Comparison of ENCODE assay signal across 23 mouse cellular contexts in genomic region chr2:132571301-132571700, GRCm38 (mm10). TPM values are rescaled to one million over a fixed set of nuclear protein-coding genes. Genes with fewer than 3 reads are reported as not detected.
A peak's percentile ranks its signal among the peaks of the same experiment; 100 is the strongest.
DNase-seq lines count a peak whose midpoint lies in the region; ATAC-seq and TF ChIP-seq lines count a peak whose summit lies in the region.
"Had no signal": no experiment of that assay in that cellular context is flagged by ENCODE, and none has a peak within 500 bp of the region (broad histone marks: within the 10 kb centered on the region; RNA-seq: fewer than 3 reads in every experiment).

No protein-coding gene starts in this region.

- H3K36me3 ChIP-seq in megakaryocyte, embryonic 14.5 days (replicated peaks; ENCODE audit: low read length), result peaks cover 80% of the 10 kb centered on the region

- no peak for ATAC-seq in megakaryocyte, adult 5-6 weeks (ENCODE audit: poor library complexity, severe bottlenecking)
- ATAC-seq: activated CD4-positive, CD25-positive, alpha-beta regulatory T cell, adult 4 months; forebrain, embryonic 14.5 days; hindbrain, embryonic 16.5 days; Patski had no signal

- H3K4me3 ChIP-seq in gastrocnemius, adult 2 months, result no peak overlapping the region
- peak overlapping the region; percentile 6; the same call in 1 of the 2 replicates for H3K4me3 ChIP-seq in left cerebral cortex, adult 2 months
- H3K4me3 ChIP-seq in megakaryocyte, embryonic 14.5 days (replicated peaks), result peak overlapping the region; percentile 64
- H3K4me3 ChIP-seq: embryonic facial prominence, embryonic 10.5 days; erythroblast, embryonic 14.5 days; forebrain, embryonic 10.5 days; hindbrain, embryonic 12.5 days had no signal

- no peak for DNase-seq in gastrocnemius, adult 2 months
- DNase-seq in gastrocnemius, postnatal 4 days (ENCODE audit: low spot score in 2 of 2), result no peak
- no peak for DNase-seq in left cerebral cortex, adult 2 months (ENCODE audit: extremely low spot score in 1 of 2, low spot score in 2 of 2)
- DNase-seq in left cerebral cortex, postnatal 14 days (ENCODE audit: low spot score in 2 of 2), result no peak
- no peak for DNase-seq in urinary bladder, adult 2 months (ENCODE audit: low spot score)
- DNase-seq: adrenal gland, adult 2 months; adrenal gland, postnatal 25 days; cerebellum, adult 18-20 months; cerebellum, adult 9-11 months; cerebellum, postnatal 36 days; gastrocnemius, postnatal 36 days; heart, postnatal 10 days; heart, postnatal 4 days had no signal

- peak overlapping the region; percentile 46; the same call in 1 of the 2 replicates for H3K27ac ChIP-seq in gastrocnemius, adult 2 months
- H3K27ac ChIP-seq in left cerebral cortex, adult 2 months, result peak overlapping the region; percentile 53
- H3K27ac ChIP-seq: embryonic facial prominence, embryonic 10.5 days; forebrain, embryonic 10.5 days; hindbrain, embryonic 12.5 days had no signal

- no peaks in the 10 kb centered on the region for H3K9me3 ChIP-seq in megakaryocyte, embryonic 14.5 days
- H3K9me3 ChIP-seq: embryonic facial prominence, embryonic 10.5 days; forebrain, embryonic 10.5 days; hindbrain, embryonic 12.5 days had no signal

- peaks cover 51% of the 10 kb centered on the region for H3K4me1 ChIP-seq in megakaryocyte, embryonic 14.5 days

- intact Hi-C loops in gastrocnemius, adult 2 months (cut with DNase I), result no loop called here
- intact Hi-C loops in left cerebral cortex, adult 2 months (cut with DNase I), result loop anchor here (10.0 kb wide), 1 partner anchor 214 kb away; the partner anchor contains the start of gene Chgb
- intact Hi-C loops in left cerebral cortex, postnatal 14 days (cut with DNase I), result loop anchor here (5.0 kb wide), 1 partner anchor 39 kb away; no protein-coding TSS in a partner anchor

- H3K27me3 ChIP-seq in megakaryocyte, embryonic 14.5 days (replicated peaks), result no peaks in the 10 kb centered on the region
- H3K27me3 ChIP-seq: hindbrain, embryonic 12.5 days; Patski had no signal

- TF ChIP-seq CTCF in gastrocnemius, adult 2 months (IDR thresholded peaks at IDR 0.05), result no peak
- no peak for TF ChIP-seq CTCF in left cerebral cortex, adult 2 months (IDR thresholded peaks at IDR 0.05)

RNA-seq across cellular contexts. Expression of gene Gpcpd1, which starts 16.2 kb away (rescaled TPM):
- 100 to 1,000 TPM; 167 to 341 TPM for total RNA-seq in gastrocnemius, adult 2 months (2021)
- 10 to 100 TPM; 47.9 to 59.3 TPM for total RNA-seq in gastrocnemius, postnatal 4 days (2021)
- total RNA-seq in left cerebral cortex, adult 2 months (2021), result 10 to 100 TPM; 74.2 to 86.0 TPM
- total RNA-seq in left cerebral cortex, postnatal 14 days (2021), result 100 to 1,000 TPM; 120 to 135 TPM
- 0.64 and 5.3 TPM in 2 replicates for polyA plus RNA-seq in megakaryocyte, embryonic 14.5 days (2012; ENCODE audit: insufficient read depth, low replicate concordance)
- 55.9 and 57.3 TPM in 2 replicates for total RNA-seq in megakaryocyte, adult 5-6 weeks (2015)
- total RNA-seq in megakaryocyte, adult 5-6 weeks (2017), result 49.6 and 52.2 TPM in 2 replicates
- 24.2 and 25.6 TPM in 2 replicates for polyA plus RNA-seq in urinary bladder, adult 2 months (2012; rRNA removed)
